Mouse (Mus musculus): ENCODE measurements around the gene Emc9.
A peak's percentile ranks its signal among the peaks of the same experiment; 100 is the strongest.

Gene Emc9

GRCm38 (mm10) chr14:55584702-55585565 is at the start of gene Emc9:
Gene Emc9, minus strand, starts transcription at chr14:55585302.
- DNase-seq, result peak; percentile 74

GRCm38 (mm10) chr14:55629312-55629711 is 44.2 kb upstream of the Emc9 start:
- no peak for DNase-seq

- no peak for DNase-seq
Measured at GRCm38 (mm10) chr14:55628077-55628827, 43.1 kb upstream of the Emc9 start.

DNA sequence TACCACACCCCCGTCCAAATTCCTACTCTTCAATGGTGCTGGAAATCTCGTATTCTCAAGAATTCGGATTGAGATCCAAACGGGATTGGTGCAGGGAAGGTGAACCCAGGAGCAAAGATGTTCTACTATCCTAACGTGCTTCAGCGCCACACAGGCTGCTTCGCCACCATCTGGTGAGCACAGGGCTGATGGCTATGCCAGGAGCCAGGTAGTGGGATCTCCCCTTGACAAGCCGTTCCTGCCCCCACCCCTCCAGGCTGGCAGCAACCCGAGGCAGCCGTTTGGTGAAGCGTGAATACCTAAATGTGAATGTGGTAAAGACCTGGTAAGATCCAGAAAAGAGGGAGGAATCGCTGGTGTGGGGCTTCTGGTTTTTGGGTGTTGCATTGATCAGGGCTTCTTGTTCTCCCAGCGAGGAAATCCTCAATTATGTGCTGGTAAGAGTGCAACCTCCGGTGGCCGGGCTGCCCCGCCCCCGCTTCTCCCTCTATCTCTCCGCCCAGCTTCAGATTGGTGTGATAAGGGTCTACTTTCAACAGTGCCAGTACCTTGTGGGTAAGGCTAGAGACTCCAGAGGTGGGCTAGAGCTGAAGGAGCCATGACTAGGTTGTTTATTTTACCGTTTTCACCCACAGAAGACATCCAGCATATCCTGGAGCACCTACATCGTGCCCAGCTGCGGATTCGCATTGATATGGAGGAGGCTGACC is 33.5 kb upstream of the Emc9 start:
- no peak for DNase-seq

DNA sequence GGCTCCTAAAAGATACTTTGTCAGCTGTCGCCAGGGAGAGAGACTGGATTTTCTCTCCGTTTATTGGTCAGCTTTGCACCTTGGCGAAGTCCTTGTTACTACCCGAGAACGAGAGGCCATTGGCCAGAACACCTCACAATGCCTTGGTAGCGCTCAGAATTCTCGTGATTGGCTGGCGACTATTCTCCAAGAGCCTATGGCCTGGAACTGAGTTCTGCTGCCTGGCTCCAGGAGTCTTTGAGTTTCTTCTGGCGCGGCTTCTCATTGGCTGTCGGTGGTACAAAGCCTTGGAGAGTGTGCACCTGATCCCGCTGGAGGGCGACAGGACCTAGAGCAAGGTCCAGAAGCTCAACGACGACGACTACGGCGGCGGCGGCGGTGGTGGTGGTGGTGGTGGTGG is 32.7 kb upstream of the Emc9 start, which contains the start of gene Rec8:
Gene Rec8, plus strand, starts transcription at position 216 of the 400 bp plus-strand sequence.
- DNase-seq, result no peak

GRCm38 (mm10) chr14:55616844-55617243 is 31.7 kb upstream of the Emc9 start:
- no peak for DNase-seq

DNA sequence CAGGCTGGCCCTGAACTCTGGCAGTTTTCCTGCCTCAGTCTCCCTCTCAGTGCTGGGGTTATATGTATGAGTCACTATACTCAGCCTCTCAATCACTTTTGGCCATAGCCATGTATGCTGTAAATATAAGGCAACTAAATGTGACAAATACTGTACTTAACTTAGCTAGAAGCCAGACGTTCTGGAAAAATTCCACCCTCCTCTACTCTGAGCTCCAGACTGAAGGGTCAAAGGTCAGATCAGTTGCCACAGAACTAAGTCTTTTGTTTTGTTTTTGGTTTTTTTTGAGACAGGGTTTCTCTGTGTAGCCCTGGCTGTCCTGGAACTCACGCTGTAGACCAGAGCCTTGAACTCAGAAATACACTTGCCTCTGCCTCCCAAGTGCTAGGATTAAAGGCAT is 30.8 kb upstream of the Emc9 start:
- DNase-seq, result no peak

GRCm38 (mm10) chr14:55614565-55615178 is 29.6 kb upstream of the Emc9 start:
- no peak for DNase-seq

DNA sequence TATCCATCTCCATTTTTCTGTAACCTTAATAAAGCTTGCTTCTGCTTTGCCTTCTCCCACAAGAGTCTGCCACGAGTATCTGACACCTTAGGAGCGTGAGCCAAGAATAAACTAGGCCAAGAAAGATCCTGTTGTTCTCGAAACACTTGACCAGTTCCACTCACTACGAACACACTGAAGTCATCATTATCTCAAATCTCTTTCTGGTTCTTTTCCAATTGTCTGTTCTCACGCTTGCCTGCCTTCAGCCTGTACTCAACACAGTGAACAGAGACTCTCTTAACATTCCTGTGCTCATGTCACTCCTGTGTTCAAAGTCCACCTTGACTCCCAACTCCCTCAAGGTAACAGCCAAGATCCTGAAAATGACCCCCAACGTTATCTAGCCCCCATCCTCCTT is 28.2 kb upstream of the Emc9 start:
- DNase-seq, result no peak

DNA sequence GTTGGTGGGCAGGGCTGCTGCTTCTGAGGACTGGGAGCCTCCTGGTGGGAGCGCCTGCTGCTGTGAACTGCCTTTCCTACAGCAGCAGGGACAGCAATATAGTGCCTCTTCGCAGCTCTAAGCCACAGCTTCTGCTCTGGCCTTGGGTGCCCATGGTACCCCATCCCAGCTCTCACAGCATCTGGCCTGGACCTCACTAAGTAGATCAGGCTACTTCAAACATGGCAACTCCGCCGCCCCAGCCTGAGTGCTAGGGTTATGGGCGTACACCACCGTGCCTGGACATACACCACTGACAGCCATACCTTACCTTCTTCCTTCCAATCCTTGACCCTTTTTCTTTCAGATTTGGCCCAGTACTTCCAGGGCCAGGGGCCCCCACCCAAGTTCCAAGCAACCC is 23.2 kb upstream of the Emc9 start:
- no peak for DNase-seq

DNA sequence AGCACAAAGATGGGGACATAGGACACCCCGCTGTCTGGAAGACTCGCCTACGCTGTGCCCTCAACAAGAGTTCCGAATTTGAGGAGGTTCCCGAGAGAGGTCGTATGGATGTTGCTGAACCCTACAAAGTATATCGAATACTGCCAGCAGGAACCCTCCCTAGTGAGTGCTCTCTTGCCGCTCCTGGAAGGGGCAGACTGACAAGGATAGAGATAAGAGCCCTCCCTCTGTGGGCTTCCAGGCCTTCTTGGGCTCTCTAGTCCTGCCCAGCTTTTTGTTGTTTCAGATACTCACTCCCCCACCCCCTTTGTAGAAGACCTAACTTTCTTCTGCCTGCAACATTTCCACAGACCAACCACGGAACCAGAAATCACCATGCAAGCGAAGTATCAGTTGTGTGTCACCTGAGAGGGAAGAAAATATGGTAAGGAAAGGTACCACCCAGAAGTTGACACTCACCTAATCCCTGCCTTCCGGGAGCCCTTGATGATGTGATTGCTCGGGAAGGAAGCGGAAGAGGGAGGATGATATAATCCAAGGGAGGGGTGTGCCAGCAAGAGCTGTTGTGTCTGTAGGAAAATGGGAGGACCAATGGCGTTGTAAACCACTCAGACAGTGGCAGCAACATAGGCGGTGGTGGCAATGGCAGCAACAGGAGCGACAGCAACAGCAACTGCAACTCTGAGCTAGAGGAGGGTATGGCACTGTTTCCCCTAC is 20.8 kb upstream of the Emc9 start:
- DNase-seq, result no peak

DNA sequence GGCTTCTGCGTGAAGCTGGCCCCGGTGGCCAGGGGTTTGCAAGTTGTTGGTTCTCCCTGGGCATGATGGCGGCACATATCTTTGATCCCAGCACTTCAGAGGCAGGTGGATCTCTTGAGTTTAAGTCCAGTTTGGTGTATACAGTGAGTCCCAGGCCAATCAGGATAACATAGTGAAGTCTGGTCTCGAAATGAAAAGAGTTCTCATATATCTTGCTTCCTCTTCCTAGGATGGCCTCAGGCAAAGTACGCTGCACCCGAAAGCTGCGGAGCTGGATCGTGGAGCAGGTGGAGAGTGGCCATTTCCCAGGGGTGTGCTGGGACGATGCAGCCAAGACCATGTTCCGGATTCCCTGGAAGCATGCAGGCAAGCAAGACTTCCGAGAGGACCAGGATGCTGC is 19.7 kb upstream of the Emc9 start:
- no peak for DNase-seq

DNA sequence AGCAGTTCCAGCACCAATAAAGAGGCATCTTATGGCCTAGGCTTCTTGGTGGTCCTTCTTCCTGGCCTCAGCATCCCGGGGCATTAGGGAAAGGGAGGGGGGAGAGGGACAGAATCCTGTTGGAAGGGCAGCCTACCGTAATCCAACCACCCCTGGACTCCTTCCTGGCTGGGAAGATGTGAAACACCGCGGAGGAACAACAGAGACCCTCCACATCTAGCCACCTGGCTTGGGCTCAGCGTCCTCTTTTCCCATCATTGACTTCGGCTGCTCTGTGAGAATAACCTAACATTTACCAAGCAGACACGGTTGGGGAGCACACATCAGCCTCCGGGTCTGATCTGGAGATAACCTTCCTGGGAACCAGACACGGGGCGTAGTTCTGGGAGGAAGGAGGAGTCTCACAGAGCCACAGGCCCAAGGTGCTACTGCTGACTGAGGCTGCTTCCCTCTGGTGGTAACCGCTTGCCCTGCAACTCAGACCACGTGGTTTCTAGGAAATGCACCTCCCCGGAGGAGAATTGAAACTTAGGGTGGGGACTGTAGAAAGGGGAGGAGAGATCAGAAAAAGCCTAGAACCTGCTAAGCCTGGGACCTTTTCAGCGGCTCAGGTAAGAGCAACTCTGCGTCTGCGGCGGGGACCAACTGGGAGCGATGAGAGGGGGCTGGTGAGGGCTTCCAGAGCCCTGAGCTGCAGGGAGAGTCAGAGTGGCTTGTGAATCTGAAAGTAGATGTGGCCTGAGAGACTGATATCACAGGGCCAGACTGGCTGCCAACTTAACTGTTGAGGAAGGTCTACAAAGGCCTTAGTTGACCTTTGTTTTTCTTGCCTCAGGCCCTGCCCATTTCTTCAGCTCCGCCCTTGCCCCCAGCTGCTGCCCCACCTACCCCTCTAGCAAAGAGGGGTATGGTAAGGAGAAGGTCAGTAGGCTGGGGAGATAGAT is 18.8 kb upstream of the Emc9 start:
- DNase-seq, result peak; percentile 91

DNA sequence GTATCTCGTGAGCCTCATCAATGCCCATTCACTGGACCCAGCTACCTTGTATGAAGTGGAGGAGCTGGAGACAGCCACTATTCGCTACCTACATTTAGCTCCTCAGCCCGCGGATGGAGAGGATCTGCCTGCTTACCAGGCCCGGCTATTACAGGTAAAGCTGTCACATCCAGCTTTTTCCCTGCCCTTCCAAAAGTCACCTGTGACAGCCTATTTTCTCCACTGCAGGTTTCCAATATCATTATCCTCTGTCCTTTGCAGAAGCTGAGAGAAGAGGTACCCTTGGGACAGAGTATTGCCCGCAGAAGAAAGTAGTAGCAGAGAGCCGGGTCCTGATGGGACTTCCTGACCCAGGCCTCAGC is 18.1 kb upstream of the Emc9 start, which contains the start of gene Irf9:
Gene Irf9, plus strand, starts transcription at position 301 of the 362 bp plus-strand sequence.
- DNase-seq, result no peak

- DNase-seq, result no peak
Measured at GRCm38 (mm10) chr14:55598521-55599390, 13.7 kb upstream of the Emc9 start.

- peak; percentile 53 for DNase-seq
Measured at GRCm38 (mm10) chr14:55596036-55596690, 11.1 kb upstream of the Emc9 start.

- no peak for DNase-seq
Measured at GRCm38 (mm10) chr14:55592226-55592625, 7.1 kb upstream of the Emc9 start.

- DNase-seq, result peak; percentile 96
Measured at GRCm38 (mm10) chr14:55591331-55591891, 6.3 kb upstream of the Emc9 start, which contains the start of gene Rnf31. Gene Rnf31, plus strand, starts transcription at chr14:55591708.

DNA sequence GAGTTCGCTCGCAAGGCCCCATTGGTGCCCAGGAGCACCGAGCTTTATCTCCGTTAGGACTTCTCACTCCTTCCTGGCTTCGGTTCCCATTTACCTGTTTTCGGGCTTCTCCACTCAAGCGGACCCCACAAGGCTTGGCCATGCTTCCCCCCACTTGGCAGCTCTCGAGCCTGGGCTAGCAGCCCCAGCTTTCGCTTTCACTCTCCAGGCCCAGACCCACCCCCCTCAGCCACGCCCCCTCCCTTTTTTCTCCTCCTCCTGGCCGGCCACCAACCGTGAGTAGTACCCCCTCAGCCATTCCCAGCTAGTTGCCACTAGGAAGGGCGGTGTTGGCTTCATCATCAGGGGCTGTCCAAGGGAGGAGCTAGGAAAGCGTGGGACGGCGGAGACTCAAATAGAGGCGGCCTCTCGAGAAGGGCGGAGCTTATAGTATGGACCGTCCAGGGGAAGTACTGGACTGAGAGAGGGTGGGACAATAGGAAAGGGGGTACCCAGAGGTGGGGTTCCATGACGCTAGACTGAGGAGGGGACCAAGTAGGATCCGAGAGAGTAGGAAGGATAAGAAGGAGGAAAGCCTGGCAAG is 5.7 kb upstream of the Emc9 start, which contains the start of gene Psme2:
Gene Psme2, minus strand, starts transcription at position 366 of the 583 bp plus-strand sequence.
- DNase-seq, result peak; percentile 98
